Mouse (Mus musculus) ES-E14 (cell line): ENCODE measurements around the gene Gm17364. TPM values are rescaled to one million over a fixed set of nuclear protein-coding genes. Genes with fewer than 3 reads are reported as not detected.

Source experiments
- DNase-seq: peaks from one replicate; pipeline ENCODE4 v3.0.0-alpha.2; 2013; ENCODE audit warnings: low read depth, low spot score
- H3K27ac ChIP-seq: 2 replicates; pipeline ENCODE4 v1.5.1; 2012; ENCODE audit warnings: low read depth, mild to moderate bottlenecking, low read length, moderate library complexity, mixed read lengths; ENCODE audit not compliant: poor library complexity, insufficient read depth, severe bottlenecking
- H3K36me3 ChIP-seq: 2 replicates; pipeline ENCODE4 v1.6.1; 2012; ENCODE audit warnings: mild to moderate bottlenecking, low read length, moderate library complexity, mixed read lengths; ENCODE audit not compliant: control insufficient read depth, poor library complexity, insufficient read depth, severe bottlenecking
- H3K4me1 ChIP-seq, 2 experiments: fragments of 150-350 bp in 1 of 2; sonication (generic) in 1 of 2; 2 replicates each; pipeline ENCODE4 v1.6.1; 2012; ENCODE audit warnings: low read length in 2 of 2, mild to moderate bottlenecking in 1 of 2, mixed read lengths in 1 of 2; ENCODE audit not compliant: control insufficient read depth in 2 of 2, insufficient read depth in 2 of 2, poor library complexity in 1 of 2
- H3K4me3 ChIP-seq, 2 experiments: fragments of 150-350 bp in 1 of 2; sonication (generic) in 1 of 2; 2 replicates each; pipeline ENCODE4 v1.5.1; 2012; ENCODE audit warnings: low read length in 2 of 2, low read depth in 1 of 2, mild to moderate bottlenecking in 1 of 2, mixed read lengths in 1 of 2; ENCODE audit not compliant: insufficient read depth in 1 of 2, poor library complexity in 1 of 2, severe bottlenecking in 1 of 2
- H3K9ac ChIP-seq: 2 replicates; pipeline ENCODE4 v1.6.1; 2012; ENCODE audit warnings: low read depth, mild to moderate bottlenecking, low read length, mixed read lengths; ENCODE audit not compliant: poor library complexity, insufficient read depth, severe bottlenecking
- H3K9me3 ChIP-seq: fragments of 150-350 bp; sonication (generic); 2 replicates; pipeline ENCODE4 v1.6.1; 2012; ENCODE audit warnings: low read depth, mild to moderate bottlenecking, low read length; ENCODE audit not compliant: control insufficient read depth, insufficient read depth
- CHD2 ChIP-seq: IDR thresholded peaks from 2 replicates; pipeline ENCODE4 v1.6.1; 2014; ENCODE audit warnings: mild to moderate bottlenecking, low read depth, low read length, inconsistent platforms
- HCFC1 ChIP-seq: IDR thresholded peaks from 2 replicates; pipeline ENCODE4 v1.6.1; 2012; ENCODE audit warnings: low read length, inconsistent platforms, borderline replicate concordance; ENCODE audit not compliant: insufficient read depth
- MAFK ChIP-seq: IDR thresholded peaks from 2 replicates; pipeline ENCODE4 v1.6.1; 2014; ENCODE audit warnings: mild to moderate bottlenecking, low read depth, low read length, inconsistent platforms; ENCODE audit not compliant: insufficient read depth
- ZC3H11A ChIP-seq: IDR thresholded peaks from 2 replicates; pipeline ENCODE4 v1.6.1; 2012; ENCODE audit warnings: low read depth, mild to moderate bottlenecking, inconsistent platforms, low read length, borderline replicate concordance
- ZNF384 ChIP-seq: IDR thresholded peaks from 2 replicates; pipeline ENCODE4 v1.6.1; 2012; ENCODE audit warnings: low read depth, low read length, inconsistent platforms
- in situ Hi-C, 2 experiments: fragments of 600-800 bp; cut with MboI; formaldehyde crosslinking; loops; one replicate each; pipeline ENCODE4 v1.15.1; 2025; ENCODE audit warnings: low sequenced_read_pairs in 2 of 2, inconsistent platforms in 1 of 2; ENCODE audit not compliant: unreplicated experiment in 2 of 2
- total RNA-seq: library from RNA; depleted of rRNA; stranded (reverse); fragments of 300-350 nt; gene quantifications from 2 replicates; pipeline ENCODE4 v1.2.3, GENCODE M21; 2012

Gene Gm17364
- total RNA-seq, 1 experiment: not detected

DNA sequence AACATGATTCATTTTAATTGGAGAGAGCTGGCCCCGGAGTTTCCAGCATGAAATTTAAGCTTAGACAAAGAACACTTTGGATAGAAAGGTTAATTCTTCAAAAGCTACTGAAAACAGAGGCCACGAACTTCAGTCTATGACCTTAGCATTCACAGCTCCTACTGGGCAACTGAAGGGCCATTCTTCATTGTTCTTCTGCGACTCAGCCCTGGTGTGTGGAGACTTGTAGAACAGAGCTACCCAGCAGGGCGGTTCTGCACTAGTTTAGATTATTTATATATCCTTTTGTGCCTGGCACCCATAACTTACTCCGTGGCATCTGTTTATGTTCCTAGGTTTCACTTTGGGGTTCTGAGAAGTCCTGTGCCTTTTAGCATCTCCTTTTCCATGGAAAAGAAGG, 19.8 kb upstream of the Gm17364 start:
- in situ Hi-C loops: loop anchor here in 1 of 2 experiments (25.0 kb wide), 1 partner anchor 269 kb away; no protein-coding TSS in a partner anchor
- H3K9ac ChIP-seq: no peak overlapping the region
- no peaks in the 10 kb centered on the region for H3K9me3 ChIP-seq
- no peak for DNase-seq
- H3K4me1 ChIP-seq: no peaks in the 10 kb centered on the region
- no peak overlapping the region for H3K4me3 ChIP-seq
- H3K36me3 ChIP-seq: no peaks in the 10 kb centered on the region
- no peak overlapping the region for H3K27ac ChIP-seq
- TF ChIP-seq ZC3H11A (no peak), CHD2 (no peak), ZNF384 (no peak), MAFK (no peak), HCFC1 (no peak)

DNA sequence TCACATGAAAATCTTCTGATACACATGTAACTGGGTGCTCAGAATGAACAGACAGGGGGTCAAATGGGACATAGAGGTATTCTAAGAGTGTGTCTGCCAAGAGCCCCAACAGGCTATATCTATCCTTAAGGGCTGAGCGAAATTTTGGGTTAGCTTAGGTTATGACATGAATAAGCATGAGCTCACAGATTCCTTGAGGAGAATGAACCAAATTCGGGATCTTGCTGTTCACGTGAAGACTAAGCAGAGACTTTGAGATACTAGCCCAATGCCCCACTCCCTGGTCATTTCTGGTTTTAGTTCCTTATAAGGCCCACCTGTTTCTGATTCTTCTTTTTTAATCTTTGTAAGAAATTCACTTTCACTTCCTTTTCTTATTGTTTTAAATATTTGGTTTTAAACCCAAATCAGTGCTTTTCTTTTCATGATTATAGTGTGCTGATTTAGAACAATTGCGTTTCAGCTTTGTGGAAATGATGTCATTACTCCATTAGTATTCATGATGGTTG, 17.7 kb upstream of the Gm17364 start:
- H3K9ac ChIP-seq: no peak overlapping the region
- no peaks in the 10 kb centered on the region for H3K4me1 ChIP-seq
- H3K27ac ChIP-seq: no peak overlapping the region
- no peaks in the 10 kb centered on the region for H3K9me3 ChIP-seq
- TF ChIP-seq MAFK (no peak), HCFC1 (no peak), ZC3H11A (no peak), ZNF384 (no peak), CHD2 (no peak)
- in situ Hi-C loops: loop anchor here in 1 of 2 experiments (25.0 kb wide), 1 partner anchor 271 kb away; no protein-coding TSS in a partner anchor
- no peak overlapping the region for H3K4me3 ChIP-seq
- H3K36me3 ChIP-seq: no peaks in the 10 kb centered on the region
- no peak for DNase-seq

DNA sequence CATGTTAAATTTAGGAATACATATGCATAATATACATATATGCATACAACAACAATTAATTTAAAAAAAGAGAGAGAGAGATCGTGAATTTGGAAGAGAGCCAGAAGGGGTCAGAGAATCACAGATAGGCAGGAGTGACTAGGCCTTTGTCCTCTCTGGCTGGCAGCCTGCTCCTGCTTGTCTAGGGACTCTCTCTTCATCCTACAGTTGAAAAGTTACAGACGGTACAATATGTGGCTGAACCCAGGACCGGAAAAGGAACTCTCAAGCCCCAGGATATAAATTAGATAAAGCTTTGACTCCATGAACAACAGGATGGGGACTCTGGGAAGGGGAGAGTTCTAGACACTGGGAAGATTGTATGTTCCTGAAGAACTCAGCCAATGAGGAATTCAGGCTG, 12.5 kb upstream of the Gm17364 start:
- no peaks in the 10 kb centered on the region for H3K4me1 ChIP-seq
- no peak overlapping the region for H3K9ac ChIP-seq
- no peak for TF ChIP-seq CHD2
- no peak for TF ChIP-seq ZC3H11A
- TF ChIP-seq ZNF384: no peak
- no peak for TF ChIP-seq HCFC1
- TF ChIP-seq MAFK: no peak
- H3K4me3 ChIP-seq: no peak overlapping the region
- no peak overlapping the region for H3K27ac ChIP-seq
- no peaks in the 10 kb centered on the region for H3K9me3 ChIP-seq
- no peaks in the 10 kb centered on the region for H3K36me3 ChIP-seq
- in situ Hi-C loops: loop anchor here (5.0 to 25.0 kb wide), 2 partner anchors 276 to 286 kb away; no protein-coding TSS in a partner anchor
- no peak for DNase-seq

DNA sequence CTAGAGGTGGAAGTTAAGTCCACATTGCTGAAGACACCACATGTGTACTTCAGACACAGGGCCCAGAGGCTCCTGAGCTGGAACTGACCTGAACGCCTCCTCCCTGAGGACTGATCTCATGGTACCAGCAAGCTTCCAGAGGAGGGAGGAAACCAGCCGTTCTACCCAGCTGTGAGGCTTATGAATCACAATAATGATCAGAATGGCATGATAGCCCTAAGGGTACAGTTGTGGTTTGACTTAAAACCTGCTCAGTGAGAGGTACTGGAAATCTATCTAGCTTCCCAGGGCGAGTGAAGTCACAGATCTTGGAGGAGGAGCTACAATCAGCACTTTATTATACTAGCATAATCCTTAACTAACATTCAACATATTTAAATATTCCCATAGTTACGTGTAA, 11.7 kb upstream of the Gm17364 start:
- in situ Hi-C loops: loop anchor here (5.0 to 25.0 kb wide), 2 partner anchors 277 to 287 kb away; no protein-coding TSS in a partner anchor
- H3K4me3 ChIP-seq: no peak overlapping the region
- H3K36me3 ChIP-seq: no peaks in the 10 kb centered on the region
- H3K9ac ChIP-seq: no peak overlapping the region
- DNase-seq: no peak
- H3K4me1 ChIP-seq: no peaks in the 10 kb centered on the region
- H3K9me3 ChIP-seq: no peaks in the 10 kb centered on the region
- no peak for TF ChIP-seq HCFC1
- no peak for TF ChIP-seq ZC3H11A
- TF ChIP-seq MAFK: no peak
- TF ChIP-seq ZNF384: no peak
- no peak for TF ChIP-seq CHD2
- no peak overlapping the region for H3K27ac ChIP-seq

DNA sequence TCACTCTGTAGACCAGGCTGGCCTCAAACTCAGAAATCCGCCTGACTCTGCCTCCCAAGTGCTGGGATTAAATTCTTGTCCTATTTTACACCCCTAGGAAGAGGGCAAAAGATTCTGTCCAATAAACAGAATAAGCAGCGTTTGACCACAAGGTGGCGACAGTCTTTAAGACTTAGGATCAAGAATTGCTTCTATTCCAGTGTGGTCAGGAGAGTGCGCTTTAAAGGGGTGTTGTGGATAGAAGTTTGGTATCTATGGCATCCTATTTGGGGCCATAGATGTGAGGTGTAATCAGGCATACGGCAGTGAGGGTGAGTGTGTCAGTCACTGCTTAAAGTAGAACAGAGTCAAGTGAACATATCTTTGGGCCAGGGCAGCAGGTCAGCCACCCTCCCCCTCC, 9.5 kb upstream of the Gm17364 start:
- H3K4me1 ChIP-seq: no peaks in the 10 kb centered on the region
- H3K9ac ChIP-seq: no peak overlapping the region
- H3K9me3 ChIP-seq: no peaks in the 10 kb centered on the region
- in situ Hi-C loops: loop anchor here in 1 of 2 experiments (25.0 kb wide), 1 partner anchor 279 kb away; no protein-coding TSS in a partner anchor
- no peak overlapping the region for H3K27ac ChIP-seq
- peak; percentile 74 for DNase-seq
- H3K36me3 ChIP-seq: no peaks in the 10 kb centered on the region
- TF ChIP-seq ZC3H11A: peak; percentile 82
- TF ChIP-seq CHD2: no peak
- no peak for TF ChIP-seq MAFK
- TF ChIP-seq ZNF384: no peak
- H3K4me3 ChIP-seq: no peak overlapping the region
